Mouse (Mus musculus) stomach, embryonic 16.5 days (tissue): ENCODE measurements around the gene Gabarap. TPM values are rescaled to one million over a fixed set of nuclear protein-coding genes. Genes with fewer than 3 reads are reported as not detected.
A peak's percentile ranks its signal among the peaks of the same experiment; 100 is the strongest.
"Not testable (repeated sequence)": the region's sequence is repeated elsewhere in the genome, so short reads cannot be mapped to it uniquely, and the experiment has no call there.

Experiments
- ATAC-seq: fragments of 200-750 bp; cut with Nextera tagmentation; 2 replicates; pipeline ENCODE4 v1.8.0; 2017; ENCODE audit warnings: moderate number of reproducible peaks, moderate TSS enrichment; ENCODE audit not compliant: insufficient read depth, low FRiP score
- H3K27ac ChIP-seq: fragments of 300-500 bp; sonication (generic); 2 replicates; pipeline ENCODE4 v1.5.1; 2014; ENCODE audit warnings: low read length
- H3K27me3 ChIP-seq: fragments of 300-500 bp; sonication (generic); 2 replicates; pipeline ENCODE4 v1.6.1; 2014; ENCODE audit warnings: low read length, control low read depth, mixed read lengths; ENCODE audit not compliant: control insufficient read depth, insufficient read depth
- H3K36me3 ChIP-seq: fragments of 300-500 bp; sonication (generic); 2 replicates; pipeline ENCODE4 v1.6.1; 2014; ENCODE audit warnings: low read length; ENCODE audit not compliant: control insufficient read depth, insufficient read depth
- H3K4me1 ChIP-seq: fragments of 300-500 bp; sonication (generic); 2 replicates; pipeline ENCODE4 v1.6.1; 2014; ENCODE audit warnings: low read length, control low read depth, mixed read lengths; ENCODE audit not compliant: control insufficient read depth, insufficient read depth
- H3K4me2 ChIP-seq: fragments of 300-500 bp; sonication (generic); 2 replicates; pipeline ENCODE4 v1.6.1; 2014; ENCODE audit warnings: low read depth, low read length, mixed read lengths
- H3K4me3 ChIP-seq: fragments of 300-500 bp; sonication (generic); replicated peaks from 2 replicates; pipeline ENCODE4 v1.5.1; 2014; ENCODE audit warnings: mild to moderate bottlenecking, low read length
- H3K9ac ChIP-seq: fragments of 300-500 bp; sonication (generic); 2 replicates; pipeline ENCODE4 v1.6.1; 2014; ENCODE audit warnings: low read length
- H3K9me3 ChIP-seq: fragments of 300-500 bp; sonication (generic); replicated peaks from 2 replicates; pipeline ENCODE4 v1.6.1; 2016; ENCODE audit warnings: low read length, control low read depth; ENCODE audit not compliant: control insufficient read depth
- WGBS: fragments of 180-500 bp; shearing (Covaris S2); extraction: QIAGEN DNeasy Blood & Tissue Kit; methylation state at CpG from one replicate; pipeline ENCODE4 v1.1.7; 2014; 5-methylcytosine and 5-hydroxymethylcytosine counted together
- polyA plus RNA-seq: library from polyadenylated mRNA; unstranded; fragments of >200 nt; fragmentation: Nextera tagmentation; extraction: Ambion mirVana; gene quantifications from 2 replicates; pipeline ENCODE4 v1.2.1, GENCODE M21; 2015

Gabarap gene
- polyA plus RNA-seq, 1 experiment from 2014 or later = 494 TPM

GRCm38 (mm10) chr11:70013408-70013807, 22.5 kb downstream of the Gabarap start:
- Histone ChIP-seq H3K4me2 (no peak overlapping the region), H3K27me3 (no peaks in the 10 kb centered on the region), H3K27ac (no peak overlapping the region), H3K9me3 (no peaks in the 10 kb centered on the region), H3K4me3 (no peak overlapping the region), H3K36me3 (peaks cover 17% of the 10 kb centered on the region), H3K4me1 (peaks cover 14% of the 10 kb centered on the region), H3K9ac (no peak overlapping the region)
- ATAC-seq = no peak
- WGBS = 74% methylated on average over 3 of the region's 3 CpGs

GRCm38 (mm10) chr11:70014051-70014450, 23.1 kb downstream of the Gabarap start:
- Histone ChIP-seq H3K4me1 (peaks cover 19% of the 10 kb centered on the region), H3K36me3 (peaks cover 17% of the 10 kb centered on the region), H3K4me3 (no peak overlapping the region), H3K9ac (no peak overlapping the region), H3K4me2 (peak overlapping the region; percentile 64; the same call in 1 of the 2 replicates), H3K27ac (no peak overlapping the region), H3K9me3 (no peaks in the 10 kb centered on the region), H3K27me3 (no peaks in the 10 kb centered on the region)
- WGBS = 61% methylated on average over 5 of the region's 5 CpGs
- no peak for ATAC-seq

- Histone ChIP-seq H3K27me3 (no peaks in the 10 kb centered on the region), H3K36me3 (peaks cover 17% of the 10 kb centered on the region), H3K4me1 (peaks cover 29% of the 10 kb centered on the region), H3K9me3 (no peaks in the 10 kb centered on the region), H3K4me3 (peak within 1 kb of the TSS; percentile 58), H3K9ac (peak within 1 kb of the TSS; percentile 79), H3K4me2 (peak within 1 kb of the TSS; percentile 64), H3K27ac (peak within 1 kb of the TSS; percentile 25)
- ATAC-seq = peak; percentile 89
- under 1% methylated on average over 35 of the region's 35 CpGs for WGBS
Measured at GRCm38 (mm10) chr11:70014880-70015558, 24.1 kb downstream of the Gabarap start, which contains the start of gene Acadvl. TSS of gene Acadvl (minus strand) at chr11:70015411.

GRCm38 (mm10) chr11:70015677-70016076, 24.7 kb downstream of the Gabarap start:
- Histone ChIP-seq H3K4me2 (peak overlapping the region; percentile 64), H3K27ac (no peak overlapping the region), H3K9ac (no peak overlapping the region; the same call in 1 of the 2 replicates)

GRCm38 (mm10) chr11:70016177-70016576, 25.2 kb downstream of the Gabarap start:
- 79% methylated on average over 2 of the region's 2 CpGs for WGBS
- not testable (repeated sequence) for H3K27ac ChIP-seq, H3K9ac ChIP-seq, H3K27me3 ChIP-seq, ATAC-seq, H3K4me3 ChIP-seq, H3K4me2 ChIP-seq, H3K9me3 ChIP-seq
- Histone ChIP-seq H3K4me1 (peaks cover 38% of the 10 kb centered on the region), H3K36me3 (peaks cover 12% of the 10 kb centered on the region)

More at GRCm38 (mm10) chr11:70015677-70016076, 24.7 kb downstream of the Gabarap start:
- WGBS = 61% methylated on average over 6 of the region's 6 CpGs
- no peaks in the 10 kb centered on the region for H3K27me3 ChIP-seq
- ATAC-seq = no peak
- H3K4me3 ChIP-seq = peak overlapping the region; percentile 58; the same call in 1 of the 2 replicates
- H3K4me1 ChIP-seq = peaks cover 35% of the 10 kb centered on the region
- peaks cover 17% of the 10 kb centered on the region for H3K36me3 ChIP-seq
- no peaks in the 10 kb centered on the region for H3K9me3 ChIP-seq

GRCm38 (mm10) chr11:70016669-70017068, 25.7 kb downstream of the Gabarap start, which contains the start of gene Dlg4:
TSS of gene Dlg4 (plus strand) at chr11:70016942.
- H3K4me3 ChIP-seq = peak within 1 kb of the TSS; percentile 68
- peaks cover 38% of the 10 kb centered on the region for H3K4me1 ChIP-seq
- H3K9me3 ChIP-seq = no peaks in the 10 kb centered on the region
- ATAC-seq = no peak
- no peaks in the 10 kb centered on the region for H3K27me3 ChIP-seq
- H3K4me2 ChIP-seq = peak within 1 kb of the TSS; percentile 91
- H3K27ac ChIP-seq = peak within 1 kb of the TSS; percentile 55
- 69% methylated on average over 3 of the region's 3 CpGs for WGBS
- H3K36me3 ChIP-seq = peaks cover 11% of the 10 kb centered on the region
- peak within 1 kb of the TSS; percentile 92; the same call in 1 of the 2 replicates for H3K9ac ChIP-seq

- peak overlapping the region; percentile 92; the same call in 1 of the 2 replicates for H3K9ac ChIP-seq
- H3K9me3 ChIP-seq = no peaks in the 10 kb centered on the region
- no peaks in the 10 kb centered on the region for H3K27me3 ChIP-seq
- H3K4me2 ChIP-seq = no peak overlapping the region
- WGBS = 44% methylated on average over 7 of the region's 7 CpGs
- H3K4me3 ChIP-seq = no peak overlapping the region
- H3K4me1 ChIP-seq = peaks cover 38% of the 10 kb centered on the region
- no peak for ATAC-seq
- no peak overlapping the region for H3K27ac ChIP-seq
- H3K36me3 ChIP-seq = peaks cover 6% of the 10 kb centered on the region
Measured at GRCm38 (mm10) chr11:70017199-70017767, 26.3 kb downstream of the Gabarap start.

- Histone ChIP-seq H3K9me3 (no peaks in the 10 kb centered on the region), H3K4me3 (peak overlapping the region; percentile 68), H3K4me2 (peak overlapping the region; percentile 91), H3K36me3 (no peaks in the 10 kb centered on the region), H3K9ac (peak overlapping the region; percentile 92), H3K27me3 (no peaks in the 10 kb centered on the region), H3K4me1 (peaks cover 40% of the 10 kb centered on the region), H3K27ac (peak overlapping the region; percentile 83)
- WGBS = 2% methylated on average over 25 of the region's 25 CpGs
- ATAC-seq = no peak
Measured at GRCm38 (mm10) chr11:70018131-70018990, 27.4 kb downstream of the Gabarap start.
